Mouse (Mus musculus) cerebellum, postnatal 4 days (tissue): ENCODE measurements around the gene Mrpl58.
"Not testable (repeated sequence)": the region's sequence is repeated elsewhere in the genome, so short reads cannot be mapped to it uniquely, and the experiment has no call there.

Experiments used
- DNase-seq, 2 experiments: peaks; one replicate each; pipeline ENCODE4 v3.0.0; 2022; ENCODE audit warnings: low spot score in 2 of 2, mixed read lengths in 1 of 2

Mrpl58 gene

GRCm38 (mm10) chr11:115427482-115428331 is 24.2 kb downstream of the Mrpl58 start:
- DNase-seq, result peak in 1 of 2 experiments; percentile 73

DNA sequence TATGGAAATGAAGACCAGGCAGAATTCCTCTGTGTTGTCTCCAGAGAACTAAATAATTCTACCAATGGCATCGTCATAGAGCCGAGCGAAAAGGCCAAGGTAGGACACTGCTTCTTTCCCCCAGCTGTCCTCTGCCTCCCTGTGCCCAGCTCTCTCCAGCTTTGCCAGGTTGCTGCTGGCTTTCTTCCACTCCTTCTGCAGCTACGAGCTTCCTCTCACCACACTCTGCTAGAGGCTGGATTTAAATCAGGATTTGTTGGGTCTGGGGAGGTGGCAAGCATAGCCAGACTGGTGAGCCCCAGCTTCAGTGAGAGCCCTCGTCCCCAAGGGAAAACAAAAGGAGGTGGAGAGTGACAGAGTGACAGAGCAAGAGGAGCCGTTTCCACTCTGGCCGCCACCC is 25.8 kb downstream of the Mrpl58 start:
- DNase-seq, result no peak

- DNase-seq, result no peak
These were observed 27.0 kb downstream of the Mrpl58 start for GRCm38 (mm10) chr11:115430561-115430960.

DNA sequence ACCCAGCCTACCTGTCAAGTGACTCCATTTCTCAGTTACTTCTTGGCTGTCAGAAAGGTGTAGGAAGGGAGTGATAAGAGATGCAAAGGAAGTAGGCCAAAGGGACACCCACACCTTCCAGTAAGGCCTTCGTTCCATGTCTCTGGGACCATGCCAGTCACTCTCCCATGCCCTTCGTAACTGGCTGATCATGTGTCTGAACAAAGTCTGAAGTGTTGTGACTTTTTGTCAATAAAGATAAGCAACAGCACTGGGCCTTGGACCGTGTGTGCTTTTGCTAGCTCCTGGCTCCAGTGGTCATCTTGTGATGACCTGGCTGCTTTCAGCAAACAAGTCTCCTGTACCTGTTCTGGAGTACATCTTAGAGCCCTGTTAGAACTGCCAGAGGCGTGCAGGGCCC is 29.3 kb downstream of the Mrpl58 start:
- DNase-seq, result no peak

GRCm38 (mm10) chr11:115433342-115433741 is 29.8 kb downstream of the Mrpl58 start:
- DNase-seq, result no peak

- peak in 1 of 2 experiments; percentile 30 for DNase-seq
These were observed 32.2 kb downstream of the Mrpl58 start for GRCm38 (mm10) chr11:115435596-115436337.

DNA sequence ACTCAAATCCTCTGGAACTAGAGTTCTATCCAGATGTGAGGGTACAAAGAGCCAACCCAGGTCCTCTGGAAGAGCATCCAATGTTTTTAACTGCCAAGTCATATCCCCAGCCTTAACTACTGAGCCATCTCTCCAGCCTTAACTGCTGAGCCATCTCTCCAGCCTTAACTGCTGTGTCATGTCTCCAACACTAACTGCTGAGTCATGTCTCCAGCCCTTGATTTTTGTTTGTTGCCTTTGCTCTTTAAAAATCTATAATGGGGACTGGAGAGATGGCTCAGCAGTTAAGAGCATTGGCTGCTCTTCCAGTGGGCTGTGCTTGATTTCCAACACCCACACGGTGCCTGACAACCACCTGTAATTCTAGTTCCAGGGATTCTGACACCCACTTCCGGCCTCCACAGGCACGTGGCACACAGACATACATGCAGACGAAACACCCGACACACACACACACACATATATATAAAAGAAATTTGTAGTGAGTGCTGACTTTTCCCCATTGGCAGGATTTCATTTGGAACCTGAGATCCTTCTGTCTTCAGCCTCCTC is 34.1 kb downstream of the Mrpl58 start:
- DNase-seq, result no peak

GRCm38 (mm10) chr11:115439326-115439725 is 35.8 kb downstream of the Mrpl58 start:
- no peak for DNase-seq

GRCm38 (mm10) chr11:115439906-115440595 is 36.5 kb downstream of the Mrpl58 start, which contains the start of gene Trim80:
Gene Trim80, plus strand, starts transcription at chr11:115440545.
- DNase-seq, result no peak

- DNase-seq, result no peak
These were observed 37.9 kb downstream of the Mrpl58 start for GRCm38 (mm10) chr11:115441417-115441816.

- no peak for DNase-seq
These were observed 43.4 kb downstream of the Mrpl58 start for GRCm38 (mm10) chr11:115446906-115447305.

DNA sequence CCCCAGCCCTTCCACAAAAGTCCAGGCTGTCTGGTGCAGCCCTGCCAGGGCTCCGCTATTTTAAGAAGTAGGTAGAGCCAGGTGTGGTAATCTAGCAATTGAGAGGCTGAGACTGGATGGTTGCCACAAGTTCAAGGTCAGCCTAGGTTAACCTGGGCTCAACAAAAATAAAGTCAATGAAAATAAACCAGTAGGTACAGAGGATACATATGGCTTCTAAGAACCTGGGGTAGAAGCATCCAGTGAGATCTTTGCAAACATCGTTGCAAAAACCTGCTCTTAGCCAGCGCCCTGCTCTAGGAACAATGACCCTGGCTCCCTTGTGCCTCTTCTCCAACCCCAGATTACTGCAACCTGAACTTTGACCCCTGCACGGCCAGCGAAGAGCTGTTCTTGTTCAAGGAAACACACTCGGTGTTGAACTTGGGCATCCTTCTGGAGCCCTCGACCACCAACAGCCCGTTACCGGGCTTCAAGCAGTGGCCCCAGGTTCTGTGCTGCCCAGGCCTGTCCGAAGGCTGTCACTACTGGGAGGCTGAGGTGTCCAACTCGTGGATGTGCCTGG is 43.9 kb downstream of the Mrpl58 start:
- no peak for DNase-seq

GRCm38 (mm10) chr11:115448075-115448474 is 44.5 kb downstream of the Mrpl58 start:
- DNase-seq, result no peak

DNA sequence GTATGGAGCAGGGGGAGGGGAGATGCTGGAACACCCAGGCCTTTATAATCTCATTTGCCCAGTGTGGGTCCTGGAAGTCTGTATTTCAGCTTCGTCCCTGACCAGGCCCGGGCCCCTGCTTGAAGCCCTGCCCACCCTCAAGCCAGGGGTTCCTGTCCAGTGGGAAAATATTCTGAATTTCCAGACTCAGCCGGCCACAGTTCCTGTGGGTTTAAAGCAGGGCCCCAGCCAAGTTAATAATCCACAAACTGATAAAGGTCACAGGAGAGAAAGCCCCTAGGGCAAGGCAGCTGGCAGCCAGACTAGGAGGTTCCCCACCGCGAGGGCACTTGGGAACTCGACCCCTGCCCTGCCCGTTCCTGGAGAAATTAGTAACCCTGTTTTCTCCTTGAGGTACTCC is 45.4 kb downstream of the Mrpl58 start:
- no peak for DNase-seq

DNA sequence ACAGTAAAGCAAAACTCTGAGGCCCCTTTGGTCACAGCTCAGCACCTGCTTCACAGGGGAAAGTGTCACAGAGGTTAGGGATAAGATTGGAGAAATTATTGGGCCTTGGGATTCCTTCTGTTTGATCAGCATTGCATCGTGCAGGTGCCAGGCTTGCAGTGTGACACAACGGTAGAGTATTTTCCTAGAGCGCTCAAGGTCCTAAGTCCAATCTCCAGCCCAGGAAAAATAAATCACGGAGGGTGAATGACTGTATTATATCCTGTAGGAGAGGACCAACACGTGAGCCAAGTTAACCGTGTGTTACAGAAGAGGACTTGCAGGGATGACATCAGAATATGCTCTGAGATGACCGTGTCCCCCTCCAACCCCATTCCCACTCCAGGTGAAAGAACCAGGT is 46.6 kb downstream of the Mrpl58 start:
- DNase-seq, result no peak

DNA sequence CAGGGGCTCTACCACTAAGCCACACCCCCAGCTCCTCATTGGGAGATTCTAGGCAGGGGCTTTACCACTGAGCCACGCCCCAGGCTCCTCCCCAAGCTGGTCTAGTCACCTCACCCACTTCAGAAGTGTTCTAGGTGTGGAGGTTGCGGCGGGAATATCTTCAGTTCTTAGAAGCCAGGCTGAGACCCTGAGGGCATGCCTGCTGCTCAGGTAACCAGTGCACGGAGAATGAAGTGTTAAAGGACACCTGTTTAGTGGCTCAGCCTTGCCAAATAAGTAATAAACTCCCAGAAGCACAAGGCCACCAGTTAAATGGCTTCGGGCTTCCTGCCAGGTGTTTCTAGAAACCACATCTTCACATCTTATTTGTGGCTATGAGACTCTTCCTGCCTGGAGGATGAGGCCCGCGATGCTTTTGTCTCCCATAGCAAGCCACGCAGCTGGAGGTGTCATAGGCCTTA is 48.3 kb downstream of the Mrpl58 start:
- DNase-seq, result no peak

- DNase-seq, result no peak
These were observed 48.8 kb downstream of the Mrpl58 start for GRCm38 (mm10) chr11:115452281-115452860.

GRCm38 (mm10) chr11:115453306-115453705 is 49.8 kb downstream of the Mrpl58 start:
- DNase-seq, result no peak

DNA sequence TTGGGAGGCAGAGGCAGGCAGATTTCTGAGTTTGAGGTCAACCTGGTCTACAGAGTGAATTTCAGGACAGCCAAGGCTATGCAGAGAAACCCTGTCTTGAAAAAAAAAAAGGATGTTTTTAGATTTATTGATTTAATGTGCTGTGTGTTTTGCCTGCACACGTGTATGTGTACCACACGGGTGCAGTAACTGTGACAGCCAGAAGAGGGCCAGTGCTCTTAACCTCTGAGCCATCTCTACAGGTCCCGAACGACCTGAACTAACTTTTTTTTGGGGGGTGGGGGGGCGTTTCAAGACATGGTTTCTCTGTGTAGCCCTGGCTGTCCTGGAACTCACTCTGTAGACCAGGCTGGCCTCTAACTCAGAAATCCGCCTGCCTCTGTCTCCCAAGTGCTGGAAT is 51.3 kb downstream of the Mrpl58 start:
- not testable (repeated sequence) for DNase-seq

- DNase-seq, result no peak
These were observed 52.1 kb downstream of the Mrpl58 start for GRCm38 (mm10) chr11:115455619-115456018.

DNA sequence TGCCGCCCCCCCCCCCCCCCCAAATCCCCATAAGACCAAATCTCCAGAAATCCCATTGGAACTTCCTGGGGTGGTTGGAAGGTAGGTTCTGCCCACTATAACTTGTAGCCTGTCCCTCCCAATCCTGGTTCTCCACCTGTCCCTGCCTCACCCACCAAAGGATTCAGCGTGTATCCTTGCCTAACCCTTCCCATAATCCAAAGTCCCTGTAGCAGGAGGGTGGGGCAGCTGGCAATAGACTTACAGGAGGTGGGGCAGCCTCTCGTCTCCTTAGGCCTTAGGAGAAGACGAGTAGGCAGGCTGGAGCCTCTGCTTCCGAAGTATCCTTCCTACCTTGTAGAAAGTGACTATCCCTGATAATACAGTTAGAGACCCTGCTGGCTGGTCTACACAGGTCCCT is 52.6 kb downstream of the Mrpl58 start:
- DNase-seq, result no peak
